Mouse (Mus musculus) myocyte (in vitro differentiated cells): ENCODE measurements at regions not wholly inside any gene's neighbourhood (a gene's known extent, or its start where the extent isn't known, plus 50 kb on each side); places are given as distances from the start of the nearest gene placed in this dataset.

Source experiments
- E2F4 ChIP-seq: IDR thresholded peaks from one replicate; pipeline ENCODE4 v1.6.1; 2011; ENCODE audit warnings: mild to moderate bottlenecking, control low read depth, moderate library complexity; ENCODE audit not compliant: insufficient read depth
- MAX ChIP-seq: IDR thresholded peaks from one replicate; pipeline ENCODE4 v1.6.1; 2011; ENCODE audit warnings: low read depth, mild to moderate bottlenecking, control low read depth
- MYOG ChIP-seq, 3 experiments: IDR thresholded peaks; one replicate each; pipeline ENCODE4 v1.6.1; 2011; ENCODE audit warnings: control low read depth in 2 of 3, low read depth in 2 of 3, mild to moderate bottlenecking in 2 of 3; ENCODE audit not compliant: insufficient read length in 2 of 3, control insufficient read depth in 1 of 3, insufficient read depth in 1 of 3
- POLR2A ChIP-seq: IDR thresholded peaks from one replicate; pipeline ENCODE4 v1.6.1; 2011; ENCODE audit warnings: low read depth, mild to moderate bottlenecking, control low read depth, moderate library complexity; ENCODE audit not compliant: insufficient read length
- POLR2AphosphoS2 ChIP-seq: IDR thresholded peaks from one replicate; pipeline ENCODE4 v1.6.1; 2011; ENCODE audit warnings: low read depth, control low read depth; ENCODE audit not compliant: insufficient read length
- TCF12 ChIP-seq: IDR thresholded peaks from one replicate; pipeline ENCODE4 v1.6.1; 2011; ENCODE audit warnings: mild to moderate bottlenecking, control low read depth; ENCODE audit not compliant: poor library complexity, insufficient read depth, severe bottlenecking
- TCF3 ChIP-seq: IDR thresholded peaks from one replicate; pipeline ENCODE4 v1.6.1; 2011; ENCODE audit warnings: low read depth, control low read depth; ENCODE audit not compliant: insufficient read length

DNA sequence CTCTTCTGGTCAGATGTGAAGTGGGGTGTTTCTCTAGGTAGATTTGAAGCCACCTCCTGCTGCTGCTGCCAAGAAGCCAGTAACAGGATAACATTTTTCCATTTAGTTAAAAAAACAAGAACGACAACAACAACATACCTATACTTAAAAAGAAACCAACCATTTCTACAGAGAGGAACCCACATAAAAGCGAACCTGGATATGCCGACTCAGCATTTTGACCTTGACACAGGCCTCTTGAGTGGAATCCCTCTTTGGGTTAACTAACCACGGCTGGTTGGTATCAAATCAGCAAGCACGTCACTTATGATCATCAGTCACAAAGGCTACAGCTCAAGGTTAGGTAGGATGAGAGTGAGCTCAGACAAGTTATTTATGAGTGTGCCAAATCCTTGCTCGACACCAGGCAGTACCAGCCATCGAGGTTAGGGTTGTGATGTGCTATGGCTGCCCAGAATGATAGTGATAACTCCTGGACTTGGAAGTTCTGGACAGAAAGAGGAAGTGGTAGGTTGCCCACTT lies 269.7 kb downstream of the Cbln1 start:
- no peak for TF ChIP-seq POLR2A
- no peak for TF ChIP-seq TCF12
- no peak for TF ChIP-seq TCF3
- no peak for TF ChIP-seq E2F4
- no peak for TF ChIP-seq POLR2AphosphoS2
- no peak for TF ChIP-seq MYOG (IDR thresholded peaks at IDR 0.05; ENCODE audit: control insufficient read depth in 1 of 3, insufficient read depth in 1 of 3, insufficient read length in 2 of 3, low read depth in 2 of 3)
- TF ChIP-seq MAX = no peak
